Mouse (Mus musculus): ENCODE data around the gene Dnph1. TPM values are rescaled to one million over a fixed set of nuclear protein-coding genes. Genes with fewer than 3 reads are reported as not detected.
"Not testable (repeated sequence)": the region's sequence is repeated elsewhere in the genome, so short reads cannot be mapped to it uniquely, and the experiment has no call there.

Gene Dnph1
- 1 to 10 TPM; 6.0 to 7.1 TPM for total RNA-seq (2021)

DNA sequence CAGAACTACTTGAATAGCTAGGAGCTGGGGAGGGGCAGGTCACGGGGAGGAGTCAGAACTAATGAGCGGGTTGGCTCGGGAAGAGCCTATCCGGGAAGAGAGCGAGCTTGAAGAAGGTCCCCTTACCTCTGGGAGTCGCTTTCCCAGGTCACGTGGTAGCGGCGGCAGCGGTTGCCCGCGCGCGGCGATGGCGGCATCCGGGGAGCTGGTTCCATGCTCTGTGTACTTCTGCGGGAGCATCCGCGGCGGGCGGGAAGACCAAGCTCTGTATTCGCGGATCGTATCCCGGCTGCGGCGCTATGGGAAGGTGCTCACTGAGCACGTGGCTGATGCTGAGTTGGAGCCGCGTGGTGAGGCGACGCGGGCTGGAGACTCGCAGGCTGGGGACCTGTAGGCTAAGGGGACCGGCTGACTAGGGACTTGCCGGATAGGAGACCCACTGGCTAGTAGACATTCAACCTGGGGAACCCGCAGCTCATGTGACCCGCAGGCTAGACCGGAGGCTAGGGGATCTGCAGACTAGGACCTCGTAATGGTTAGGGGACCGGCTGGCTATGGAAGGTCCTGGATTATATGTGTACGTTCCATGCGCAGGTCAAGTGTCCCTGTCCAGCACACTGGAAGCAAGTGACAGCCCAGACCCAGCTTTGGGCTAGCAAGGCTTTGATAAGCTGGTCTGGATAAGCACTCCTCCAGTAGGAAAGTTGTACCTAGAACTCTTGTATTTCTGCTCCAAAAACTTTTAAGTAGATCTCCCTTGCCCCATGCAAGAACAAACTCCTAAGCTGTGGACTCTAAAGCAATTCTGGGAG, at the start of gene Dnph1:
Gene Dnph1 (plus strand): TSS at position 89 of the 812 bp plus-strand sequence.
- intact Hi-C loops (cut with DNase I): no loop called here
- peak; percentile 88 for DNase-seq

DNA sequence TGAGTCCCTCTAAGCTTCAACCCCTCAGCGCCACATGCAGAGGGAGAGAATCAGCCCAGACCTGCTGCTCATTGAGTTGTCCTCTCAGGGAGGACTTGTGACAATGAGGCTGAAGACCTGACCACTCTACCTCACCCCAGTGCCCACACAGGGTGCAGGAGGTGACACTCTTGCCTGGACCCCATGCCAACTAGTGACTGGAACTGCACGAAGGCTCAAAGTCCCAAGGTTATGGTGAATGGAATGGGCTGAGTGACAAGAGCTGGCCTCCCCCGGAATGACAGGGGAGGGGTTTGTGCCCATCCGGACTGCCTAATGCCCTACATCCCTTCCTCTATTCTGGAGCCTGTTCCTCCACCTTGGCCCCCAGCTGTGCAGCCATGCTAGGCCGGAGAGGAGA, 43.8 kb upstream of the Dnph1 start:
- no peak for DNase-seq
- intact Hi-C loops (cut with DNase I): no loop called here

DNA sequence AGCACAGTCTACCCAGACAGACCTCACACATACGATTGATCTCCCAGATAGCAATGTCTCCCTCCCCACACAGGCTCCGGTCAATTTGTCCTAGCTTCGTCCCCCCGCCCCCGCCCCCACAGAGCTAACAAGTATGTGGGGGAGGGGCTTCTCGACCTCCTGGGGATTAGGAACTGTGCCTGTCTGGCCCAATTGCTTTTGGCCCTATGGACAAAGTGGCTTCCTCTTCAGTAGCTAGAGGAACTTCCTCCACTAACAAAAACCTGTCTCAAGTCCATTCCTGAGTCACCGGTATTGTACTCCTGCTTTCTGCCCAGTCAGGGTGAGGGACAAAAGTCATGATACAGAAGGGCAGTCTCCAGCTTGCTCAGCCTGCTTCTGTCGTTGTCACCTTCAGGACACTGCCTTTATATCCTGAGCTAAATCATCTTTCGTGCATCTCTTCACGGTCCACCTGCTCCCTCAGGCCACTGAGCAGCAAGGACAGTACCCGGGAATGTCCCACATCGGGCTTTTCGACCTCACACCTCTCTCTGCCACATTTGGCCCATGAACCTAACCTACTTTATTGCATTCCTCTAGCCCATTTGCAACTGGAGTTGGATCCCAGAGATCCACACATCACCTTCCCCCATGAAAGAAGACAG, 43.1 kb upstream of the Dnph1 start:
- no peak for DNase-seq
- intact Hi-C loops (cut with DNase I): no loop called here

DNA sequence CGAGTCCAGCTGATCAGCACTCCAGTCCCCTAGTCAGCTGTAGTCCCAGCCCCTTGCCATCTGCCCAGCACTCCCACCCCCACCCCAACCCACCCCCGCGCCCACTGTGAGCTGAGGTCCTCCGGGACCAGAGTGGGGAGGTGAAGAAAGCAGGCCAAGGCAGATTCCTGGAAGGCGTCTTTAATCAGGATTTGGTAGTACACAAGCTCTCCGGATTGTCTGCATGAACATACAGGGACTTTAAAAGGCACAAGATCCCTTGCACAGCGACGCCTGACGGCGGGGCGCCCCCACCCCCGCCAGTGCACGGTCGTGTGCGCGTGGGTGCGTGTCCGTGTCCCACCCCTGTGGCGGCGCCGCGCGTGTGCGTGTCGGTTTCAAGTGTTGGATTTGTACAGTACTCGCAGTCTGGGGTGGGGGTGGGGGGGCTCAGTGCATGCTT, 42.5 kb upstream of the Dnph1 start:
- intact Hi-C loops (cut with DNase I): no loop called here
- DNase-seq: no peak

DNA sequence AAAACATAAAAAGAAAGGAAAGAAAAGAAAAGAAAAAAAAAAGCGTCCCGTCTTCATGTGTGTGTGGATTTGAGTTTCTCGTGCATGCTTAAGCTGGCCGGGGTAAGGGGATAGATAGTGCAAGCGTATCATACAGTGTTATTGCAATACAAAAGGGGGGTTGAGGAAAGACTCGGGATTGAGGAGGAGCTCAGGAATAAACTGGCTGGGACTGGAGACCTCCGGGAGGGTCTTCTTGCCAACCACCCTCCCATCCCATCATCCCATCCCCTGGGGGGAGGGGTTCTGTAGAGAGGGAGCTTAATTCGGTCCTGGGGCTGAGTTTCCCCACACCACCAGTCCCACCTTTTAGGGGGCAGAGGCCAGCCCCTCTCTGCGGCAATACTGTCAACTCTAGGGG, 42.0 kb upstream of the Dnph1 start:
- intact Hi-C loops (cut with DNase I): no loop called here

DNA sequence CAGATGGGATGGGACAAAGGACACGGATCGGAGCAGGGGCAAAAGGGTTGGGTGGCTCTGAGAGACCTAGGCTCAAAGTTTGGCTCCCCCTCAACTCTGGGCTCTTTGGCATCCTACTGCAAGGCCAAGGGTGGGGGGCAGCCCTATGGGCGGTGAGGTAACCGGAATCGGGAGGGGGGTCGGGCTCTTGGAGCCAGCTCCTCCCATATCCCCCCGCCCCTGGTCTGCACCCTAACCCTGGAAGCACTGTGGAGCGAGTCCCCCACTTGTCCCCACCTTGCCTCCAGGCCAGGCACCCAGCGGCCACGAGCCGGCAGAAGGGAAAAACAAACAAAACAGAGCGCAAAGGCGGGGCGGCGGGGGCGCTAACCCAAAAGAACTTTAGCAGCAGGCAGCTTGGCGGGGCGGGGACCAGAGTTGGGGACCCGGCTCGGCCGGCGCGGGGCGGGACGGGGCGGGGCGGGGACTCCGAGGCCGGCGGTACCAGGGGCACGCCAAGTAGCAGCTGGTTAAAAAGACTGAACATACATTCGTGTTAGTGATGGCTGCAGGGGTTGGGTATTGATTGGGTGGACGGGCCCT, 41.3 kb upstream of the Dnph1 start:
- DNase-seq: peak; percentile 47
- intact Hi-C loops (cut with DNase I): no loop called here

More for the DNA sequence above, 42.0 kb upstream of the Dnph1 start:
- no peak for DNase-seq

DNA sequence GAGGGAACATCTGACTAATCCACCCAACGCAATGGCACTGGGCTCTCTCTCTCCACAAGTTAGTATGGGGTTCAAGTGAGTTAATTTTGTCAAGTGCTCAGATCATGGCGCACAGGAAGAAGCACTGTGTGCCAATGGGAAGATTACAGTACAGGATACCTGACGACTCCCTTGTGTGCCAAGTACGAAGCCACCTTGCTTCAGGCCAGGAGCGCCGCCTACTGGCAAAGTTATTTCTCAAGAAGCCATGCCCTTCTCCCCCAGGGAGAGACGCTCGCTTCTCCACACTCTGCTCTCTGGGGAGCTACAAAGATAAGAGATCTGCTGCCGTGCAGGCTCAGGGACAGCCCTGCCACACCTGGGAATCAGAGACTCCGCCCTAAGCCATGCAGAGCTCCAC, 38.7 kb upstream of the Dnph1 start:
- intact Hi-C loops (cut with DNase I): no loop called here
- DNase-seq: peak; percentile 48

DNA sequence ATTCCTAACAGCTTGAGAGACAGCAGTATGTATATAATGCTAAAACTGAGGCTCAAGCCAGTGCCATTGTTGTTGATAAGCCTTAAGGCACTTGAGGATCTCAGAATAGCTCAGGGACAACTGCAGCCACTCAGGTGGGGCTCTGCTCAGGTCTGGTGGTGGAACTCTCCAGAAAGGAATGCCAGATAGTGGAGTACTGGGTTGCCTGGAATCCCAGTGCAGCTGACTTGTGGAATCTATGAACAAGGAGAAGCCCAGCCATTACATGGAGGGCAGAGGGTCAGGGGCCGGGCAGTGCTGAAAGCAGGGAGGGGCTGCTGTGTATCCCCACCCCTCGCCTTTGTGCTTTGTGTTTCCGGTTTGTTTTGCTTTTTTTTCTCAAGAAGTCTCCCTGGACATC, 38.1 kb upstream of the Dnph1 start:
- no peak for DNase-seq
- intact Hi-C loops (cut with DNase I): no loop called here

DNA sequence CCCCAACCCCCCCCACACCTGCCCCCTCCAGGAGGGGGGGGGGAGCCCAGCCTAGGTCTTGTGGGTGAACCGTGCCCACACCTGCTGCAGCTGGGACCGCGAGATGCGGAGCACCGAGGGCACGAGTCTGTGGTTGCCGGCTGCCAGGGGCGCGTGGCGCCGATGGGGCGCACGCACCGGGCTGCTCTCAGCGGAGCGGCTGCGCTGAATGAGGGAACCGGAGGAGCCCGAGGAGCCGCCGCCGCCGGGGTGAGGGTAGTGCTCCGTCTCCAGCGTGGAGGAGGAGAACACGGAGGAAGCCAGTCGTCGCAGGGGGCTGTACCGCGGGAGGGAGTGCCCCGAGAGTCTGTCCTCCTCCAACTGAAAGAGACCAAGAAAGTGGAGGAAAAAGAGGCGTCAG, 35.8 kb upstream of the Dnph1 start:
- intact Hi-C loops (cut with DNase I): no loop called here
- no peak for DNase-seq

DNA sequence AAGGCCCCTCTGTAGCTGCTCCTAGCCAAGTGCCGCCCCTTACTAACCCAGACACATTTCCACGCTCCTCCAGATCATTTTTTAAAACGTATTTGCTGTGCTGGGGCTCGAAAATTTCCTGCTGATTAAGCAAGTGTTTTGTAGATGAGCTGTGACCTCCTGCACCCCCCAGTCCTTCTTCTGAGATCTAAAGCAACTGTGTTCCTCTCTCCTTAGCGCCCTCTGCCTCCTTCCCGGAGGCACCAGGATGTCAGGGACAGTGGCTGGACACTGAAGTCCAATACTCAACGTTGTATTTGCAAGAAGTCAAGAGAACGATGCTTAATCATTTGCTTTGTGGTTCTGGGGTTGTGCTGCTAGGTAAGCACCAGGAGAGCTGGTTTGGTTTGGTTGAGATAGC, 35.2 kb upstream of the Dnph1 start:
- no peak for DNase-seq
- intact Hi-C loops (cut with DNase I): no loop called here

DNA sequence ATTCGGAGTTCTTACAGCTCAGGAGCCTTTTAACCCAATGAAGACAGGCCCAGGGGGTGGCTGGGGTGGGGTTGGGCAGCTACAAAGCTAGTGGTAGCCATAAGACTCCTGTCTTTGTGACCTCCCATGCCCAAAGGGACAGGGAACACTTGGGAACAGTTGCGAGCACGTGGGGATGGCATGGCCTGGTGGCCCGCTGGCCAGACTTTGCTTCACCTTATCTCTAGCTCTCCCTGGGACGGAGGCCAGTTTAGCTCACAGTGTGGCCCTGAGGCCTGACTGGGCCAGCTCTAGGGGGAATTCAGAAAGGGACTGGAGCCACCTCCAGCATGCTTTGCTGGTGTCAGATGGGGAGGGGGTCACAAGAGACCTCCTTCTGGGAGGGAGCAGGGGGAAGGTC, 34.3 kb upstream of the Dnph1 start:
- intact Hi-C loops (cut with DNase I): no loop called here
- DNase-seq: no peak

DNA sequence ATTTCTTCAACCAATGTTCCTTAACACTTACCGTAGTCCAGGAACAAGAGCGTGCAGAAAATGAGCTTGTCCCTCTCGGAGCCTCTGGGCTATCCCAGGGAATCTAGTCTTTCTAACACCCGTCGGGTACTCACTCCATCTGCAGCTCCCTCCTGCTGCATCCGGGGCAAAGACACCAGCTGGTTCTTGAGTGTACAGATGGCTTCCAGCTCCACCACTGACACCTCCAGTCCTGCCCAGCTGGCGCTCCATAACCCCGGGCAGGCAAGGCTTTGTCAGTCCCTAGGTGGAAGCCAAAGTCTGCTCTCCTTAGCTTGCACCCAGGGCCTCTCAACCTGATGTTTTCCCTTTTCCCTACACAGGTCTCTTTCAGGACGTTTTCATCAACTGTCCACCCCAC, 28.7 kb upstream of the Dnph1 start:
- intact Hi-C loops (cut with DNase I): no loop called here
- DNase-seq: peak; percentile 49

DNA sequence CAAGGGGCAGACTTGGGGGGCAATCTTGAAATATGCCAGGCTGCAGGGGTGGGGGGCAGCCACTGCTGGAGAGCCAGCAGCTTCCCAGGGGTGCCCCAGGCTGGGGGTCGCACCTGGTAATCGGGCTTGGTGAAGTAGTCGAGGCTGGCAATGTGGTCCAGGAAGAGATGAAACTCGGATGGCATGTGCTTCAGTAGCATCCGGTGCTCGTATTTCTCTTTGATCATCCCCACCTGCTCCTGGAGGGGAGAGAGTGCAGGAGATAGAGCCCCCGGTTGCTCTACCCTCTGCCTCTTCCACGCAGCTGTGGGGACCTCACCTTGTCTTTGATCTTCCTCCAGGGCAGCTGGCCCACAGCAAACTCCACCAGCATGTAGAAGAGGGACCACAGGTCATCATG, 19.9 kb upstream of the Dnph1 start:
- no peak for DNase-seq
- intact Hi-C loops (cut with DNase I): no loop called here

DNA sequence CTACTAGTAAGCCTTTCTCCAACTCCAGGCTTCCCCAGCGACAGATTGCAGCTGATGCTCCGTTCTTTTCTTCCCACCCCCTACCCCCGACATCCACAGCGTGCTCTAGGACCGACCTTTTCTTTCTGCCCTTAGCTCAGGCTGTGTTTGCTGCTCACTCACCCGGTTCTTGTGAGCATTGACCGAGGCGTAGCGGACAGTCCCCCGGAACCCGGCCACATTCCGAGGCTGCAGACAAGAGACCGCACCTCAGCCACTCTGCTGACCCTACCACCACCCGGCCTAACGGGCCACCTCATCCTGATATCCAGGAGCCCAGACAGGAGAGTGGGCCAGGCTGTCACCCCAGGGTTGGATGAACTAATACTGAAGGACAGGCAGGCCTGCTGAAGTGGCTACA, 19.2 kb upstream of the Dnph1 start:
- DNase-seq: no peak
- intact Hi-C loops (cut with DNase I): no loop called here

DNA sequence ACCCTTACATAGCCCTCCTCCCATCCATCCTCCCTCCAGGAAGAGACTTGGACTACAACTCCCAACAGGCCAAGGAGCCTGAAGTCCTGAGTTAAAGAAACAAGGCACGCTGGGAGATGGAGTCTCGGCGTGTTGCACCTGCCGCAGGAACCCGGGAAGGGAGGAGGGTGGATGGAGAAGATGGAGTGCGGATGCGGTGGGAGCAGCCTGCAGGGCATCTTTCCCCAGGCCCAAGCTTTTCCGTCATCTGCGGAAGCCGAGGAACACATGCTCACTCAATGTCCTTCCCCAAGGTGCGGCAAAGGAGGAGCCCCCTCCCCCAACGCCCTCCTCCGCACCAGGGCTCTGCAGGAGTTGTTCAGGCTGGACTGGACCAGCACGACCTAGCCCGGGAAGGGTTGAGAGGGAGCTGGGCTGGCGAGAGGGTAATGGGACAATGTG, 12.9 kb upstream of the Dnph1 start:
- peak; percentile 46 for DNase-seq
- intact Hi-C loops (cut with DNase I): no loop called here

DNA sequence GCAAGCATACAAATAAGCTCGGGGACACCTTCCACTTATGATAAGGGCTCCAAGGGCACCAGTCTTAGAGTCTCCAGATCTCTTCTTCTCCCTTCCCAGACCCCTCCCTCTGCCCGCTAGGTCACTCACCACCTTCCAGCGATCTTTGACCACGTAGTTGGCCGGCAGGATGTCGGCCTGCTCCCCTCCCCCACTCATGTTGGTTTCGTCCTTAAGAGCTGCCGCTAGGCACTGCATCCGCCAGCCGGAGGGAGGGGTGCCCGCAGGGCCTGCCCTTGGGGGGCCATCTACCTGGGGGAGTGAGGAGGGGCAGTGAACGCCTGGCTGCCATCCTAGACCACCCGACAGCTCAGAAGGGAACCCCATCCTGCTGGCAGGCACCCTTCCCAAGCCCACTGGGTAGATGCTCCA, 12.5 kb upstream of the Dnph1 start:
- DNase-seq: peak; percentile 27
- intact Hi-C loops (cut with DNase I): no loop called here

DNA sequence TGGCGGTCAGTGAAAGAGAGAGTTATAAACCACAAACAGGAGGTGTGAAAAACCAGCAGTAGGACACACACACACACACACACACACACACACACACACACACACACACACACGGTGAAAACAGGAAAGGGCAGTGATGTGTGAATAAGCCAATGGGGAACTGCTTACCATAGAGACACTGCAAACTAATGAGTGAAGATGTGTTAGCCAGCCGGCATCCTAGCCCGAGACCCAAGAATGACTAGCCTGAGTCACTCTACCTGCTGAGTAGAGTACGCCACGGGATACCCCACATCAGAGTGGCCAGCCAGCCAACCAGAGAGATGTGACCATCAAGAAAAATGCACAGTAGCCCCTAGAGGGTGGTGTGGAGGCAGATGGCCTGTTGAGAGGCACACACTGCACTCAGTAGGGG, 12.0 kb upstream of the Dnph1 start:
- DNase-seq: no peak

DNA sequence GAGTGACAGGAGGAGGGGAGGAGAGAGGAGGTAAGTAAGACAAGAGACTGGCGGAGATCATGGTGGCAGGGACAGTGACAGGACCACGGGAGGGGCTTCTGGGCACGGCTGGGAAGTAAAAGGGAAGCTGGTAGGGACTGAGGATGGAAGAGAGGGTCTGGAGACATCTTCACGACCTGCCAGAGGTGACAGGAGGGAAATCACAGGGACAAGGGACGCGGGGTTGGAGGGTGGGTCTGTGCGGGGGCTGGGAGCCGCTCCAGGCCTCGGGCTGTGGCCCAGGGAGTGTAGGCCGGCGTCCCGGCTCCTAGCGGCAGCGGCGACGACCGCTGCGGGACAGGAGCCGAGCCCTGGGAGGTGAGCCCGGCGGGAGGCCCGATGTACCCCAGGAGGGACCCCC, 9.5 kb upstream of the Dnph1 start:
- DNase-seq: peak; percentile 25
- intact Hi-C loops (cut with DNase I): no loop called here

More for the DNA sequence above, 12.0 kb upstream of the Dnph1 start:
- intact Hi-C loops (cut with DNase I): no loop called here

DNA sequence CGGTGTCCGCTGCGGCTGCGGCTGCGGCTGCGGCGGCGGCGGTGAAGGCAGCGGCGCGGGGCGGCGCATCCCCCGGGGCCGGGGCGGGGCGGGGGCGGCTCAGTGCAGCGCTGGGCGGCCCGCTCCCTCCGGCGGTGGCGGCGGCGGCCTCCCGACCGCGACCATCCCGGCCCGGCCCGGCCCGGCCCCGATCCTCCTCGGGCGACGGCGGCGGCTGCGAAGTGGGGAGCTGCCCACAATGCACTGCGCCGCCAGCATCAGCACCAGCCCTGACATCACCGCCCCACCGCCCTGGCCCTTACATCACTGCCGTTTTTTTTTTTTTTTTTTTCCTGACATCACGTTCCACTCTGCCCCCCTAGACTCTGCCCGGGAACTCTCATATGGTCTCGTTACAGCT, 9.1 kb upstream of the Dnph1 start, which contains the start of gene Ttbk1:
Gene Ttbk1 (minus strand): TSS at position 245 of the 400 bp plus-strand sequence.
- DNase-seq: peak; percentile 65
- intact Hi-C loops (cut with DNase I): no loop called here

DNA sequence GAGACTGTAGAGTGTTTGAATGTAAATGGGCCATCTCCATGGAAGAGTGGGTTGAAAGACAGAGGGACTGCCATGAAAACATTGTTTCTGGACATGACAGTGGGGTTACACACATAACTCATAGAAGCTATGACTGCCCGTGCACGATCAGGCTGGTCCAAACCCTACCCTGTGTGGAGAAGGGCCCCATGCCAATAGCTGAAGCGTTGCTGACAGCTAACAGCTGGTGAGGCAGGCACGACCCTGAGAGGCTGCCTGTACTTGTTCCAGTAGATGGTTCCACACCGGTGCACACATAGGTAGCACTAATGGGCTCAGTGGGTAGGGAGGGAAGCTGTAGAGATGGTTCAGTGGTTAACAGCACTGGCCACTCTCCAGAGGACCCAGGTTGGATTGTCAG, 1.0 kb upstream of the Dnph1 start:
- DNase-seq: peak; percentile 34
- intact Hi-C loops (cut with DNase I): no loop called here

DNA sequence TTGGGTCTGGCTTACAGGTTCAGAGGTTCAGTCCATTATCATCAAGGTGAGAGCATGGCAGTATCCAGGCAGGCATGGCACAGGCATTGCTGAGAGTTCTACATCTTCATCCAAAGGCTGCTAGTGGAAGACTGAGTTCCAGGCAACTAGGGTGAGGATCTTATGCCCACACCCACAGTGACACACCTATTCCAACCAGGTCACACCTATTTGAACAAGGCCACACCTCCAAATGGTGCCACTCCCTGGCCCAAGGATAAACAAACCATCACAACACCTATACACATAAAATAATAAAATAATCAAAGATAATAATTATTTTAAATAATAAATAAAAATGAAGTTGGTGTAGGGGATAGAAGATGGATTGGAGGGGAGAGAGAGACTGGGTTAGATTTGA, 430 bp upstream of the Dnph1 start:
- intact Hi-C loops (cut with DNase I); DNase-seq: not testable (repeated sequence)

DNA sequence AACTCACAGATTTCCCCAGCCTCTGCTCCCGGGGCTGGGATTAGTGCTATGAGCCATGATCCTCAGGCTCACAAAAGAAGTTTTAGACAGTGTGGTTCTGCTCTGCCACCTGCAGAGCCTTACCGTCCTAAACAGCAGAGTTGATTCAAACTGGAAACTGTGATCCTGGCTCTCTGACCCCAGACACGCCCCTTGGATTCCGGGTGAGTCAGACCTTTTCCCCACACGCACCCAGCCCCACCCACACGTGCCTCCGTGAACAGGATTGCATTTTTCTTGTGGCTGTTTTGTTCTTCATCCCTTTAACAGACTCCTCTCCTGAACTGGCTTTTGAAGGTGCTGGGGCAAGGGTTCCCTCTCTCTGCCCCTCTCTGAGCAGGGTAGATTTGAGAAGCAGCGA, 1.4 kb downstream of the Dnph1 start:
- DNase-seq: no peak
- intact Hi-C loops (cut with DNase I): no loop called here

Data from left cerebral cortex, postnatal 4 days (tissue).